Mouse (Mus musculus) spleen, adult 2 months (tissue): ENCODE data around the gene Kdm5c.

Source experiments
- CTCF ChIP-seq: fragments of 200-500 bp; IDR thresholded peaks from 2 replicates; pipeline ENCODE4 v1.5.1; 2011; ENCODE audit warnings: mild to moderate bottlenecking, inconsistent platforms; ENCODE audit not compliant: insufficient read depth, insufficient read length, insufficient replicate concordance; ENCODE audit errors: extremely low read depth
- POLR2A ChIP-seq: fragments of 200-500 bp; IDR thresholded peaks from 2 replicates; pipeline ENCODE4 v1.6.1; 2011; ENCODE audit warnings: low read depth, low read length, inconsistent platforms

DNA sequence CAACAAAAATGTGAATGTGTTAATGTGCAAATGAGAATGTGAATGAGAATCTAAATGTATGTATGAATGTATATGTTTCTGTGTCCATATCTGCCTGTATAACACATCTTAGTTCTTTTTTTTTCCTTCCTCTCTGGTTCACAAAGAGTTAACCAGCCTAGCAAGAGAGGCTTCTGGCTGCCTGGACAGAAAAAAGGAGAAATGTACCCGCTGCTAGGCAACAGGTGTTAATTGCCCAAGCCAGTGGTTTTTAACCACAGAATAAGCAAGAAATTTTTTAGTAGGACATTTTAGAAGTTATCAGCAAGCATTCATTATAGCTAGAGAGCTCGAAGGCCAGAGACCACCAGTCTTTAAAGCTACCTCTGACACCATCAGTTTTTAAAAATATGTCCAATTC is 90.0 kb downstream of the Kdm5c start:
- TF ChIP-seq POLR2A (no peak), CTCF (no peak)
